Mouse (Mus musculus): Measurements from ENCODE around the gene Cdk8.

- TF ChIP-seq REST (IDR thresholded peaks at IDR 0.05; ENCODE audit: insufficient read depth, insufficient read length) = no peak
- TF ChIP-seq POLR2A (IDR thresholded peaks at IDR 0.05; ENCODE audit: insufficient read length, low read depth) = no peak
- TF ChIP-seq CEBPB (IDR thresholded peaks at IDR 0.05; ENCODE audit: insufficient read depth, poor library complexity, severe bottlenecking) = no peak
- no peak for TF ChIP-seq E2F4 (IDR thresholded peaks at IDR 0.05; ENCODE audit: insufficient read depth)
- TF ChIP-seq MYOD1 (IDR thresholded peaks at IDR 0.05; ENCODE audit: control insufficient read depth in 1 of 3, insufficient read length in 2 of 3, low read depth in 2 of 3) = no peak
- no peak for TF ChIP-seq TCF12 (IDR thresholded peaks at IDR 0.05; ENCODE audit: insufficient read depth, poor library complexity, severe bottlenecking)
These were observed 10.2 kb downstream of the Cdk8 start for GRCm38 (mm10) chr5:146241202-146241601.
